Mouse (Mus musculus) hindbrain, postnatal 0 days (tissue): ENCODE data around the gene Gmpr. TPM values are rescaled to one million over a fixed set of nuclear protein-coding genes. Genes with fewer than 3 reads are reported as not detected.

Experiments
- ATAC-seq: fragments of 200-750 bp; cut with Nextera tagmentation; 2 replicates; pipeline ENCODE4 v1.8.0; 2017; ENCODE audit warnings: mild to moderate bottlenecking, moderate TSS enrichment, moderate library complexity
- DNase-seq: peaks from one replicate; pipeline ENCODE4 v3.0.0-alpha.2; 2015; ENCODE audit warnings: low spot score
- H3K27ac ChIP-seq: fragments of 300-500 bp; sonication (generic); 2 replicates; pipeline ENCODE4 v1.5.1; 2014; ENCODE audit warnings: mild to moderate bottlenecking
- H3K27me3 ChIP-seq: fragments of 300-500 bp; sonication (generic); 2 replicates; pipeline ENCODE4 v1.6.1; 2014; ENCODE audit warnings: low read length, mixed read lengths; ENCODE audit not compliant: insufficient read depth
- H3K36me3 ChIP-seq: fragments of 300-500 bp; sonication (generic); 2 replicates; pipeline ENCODE4 v1.6.1; 2014; ENCODE audit warnings: low read length, mixed read lengths; ENCODE audit not compliant: insufficient read depth
- H3K4me1 ChIP-seq: fragments of 300-500 bp; sonication (generic); 2 replicates; pipeline ENCODE4 v1.6.1; 2014; ENCODE audit warnings: antibody characterized with exemption, low read length, mixed read lengths; ENCODE audit not compliant: insufficient read depth
- H3K4me2 ChIP-seq: fragments of 300-500 bp; sonication (generic); 2 replicates; pipeline ENCODE4 v1.6.1; 2014; ENCODE audit warnings: low read depth, mild to moderate bottlenecking, low read length, moderate library complexity, mixed read lengths
- H3K4me3 ChIP-seq: fragments of 300-500 bp; sonication (generic); 2 replicates; pipeline ENCODE4 v1.5.1; 2014; ENCODE audit warnings: low read length
- H3K9ac ChIP-seq: fragments of 300-500 bp; sonication (generic); replicated peaks from 2 replicates; pipeline ENCODE4 v1.6.1; 2014; ENCODE audit warnings: mild to moderate bottlenecking, low read length, moderate library complexity, mixed read lengths
- H3K9me3 ChIP-seq: fragments of 300-500 bp; sonication (generic); 2 replicates; pipeline ENCODE4 v1.6.1; 2016; ENCODE audit warnings: low read length, mixed read lengths
- CTCF ChIP-seq: IDR thresholded peaks from 2 replicates; pipeline ENCODE4 v1.5.1; 2016; ENCODE audit warnings: antibody characterized with exemption, control low read depth, low read depth
- WGBS: fragments of 180-500 bp; shearing (Covaris S2); extraction: QIAGEN DNeasy Blood & Tissue Kit; methylation state at CpG from one replicate; pipeline ENCODE4 v1.1.7; 2014; 5-methylcytosine and 5-hydroxymethylcytosine counted together
- polyA plus RNA-seq: library from polyadenylated mRNA; unstranded; fragments of >200 nt; fragmentation: Nextera tagmentation; extraction: Ambion mirVana; gene quantifications from 2 replicates; pipeline ENCODE4 v1.2.1, GENCODE M21; 2015
- total RNA-seq: library from RNA; depleted of rRNA; stranded (reverse); fragments of >200 nt; gene quantifications from 2 replicates; pipeline ENCODE4 v1.2.3, GENCODE M21; 2014

Gene Gmpr
- total and polyA plus RNA-seq, 2 experiments from 2014 or later: 27.9 to 41.5 TPM

GRCm38 (mm10) chr13:45559258-45559657 is 52.0 kb downstream of the Gmpr start:
- ATAC-seq: no peak
- no peaks in the 10 kb centered on the region for H3K4me1 ChIP-seq
- no peak overlapping the region for H3K4me3 ChIP-seq
- no peak for TF ChIP-seq CTCF
- H3K27me3 ChIP-seq: no peaks in the 10 kb centered on the region
- no peak overlapping the region for H3K4me2 ChIP-seq
- no peaks in the 10 kb centered on the region for H3K36me3 ChIP-seq
- no peaks in the 10 kb centered on the region for H3K9me3 ChIP-seq
- 87% methylated on average over 3 of the region's 3 CpGs for WGBS
- H3K27ac ChIP-seq: no peak overlapping the region
- DNase-seq: no peak
- no peak overlapping the region for H3K9ac ChIP-seq

DNA sequence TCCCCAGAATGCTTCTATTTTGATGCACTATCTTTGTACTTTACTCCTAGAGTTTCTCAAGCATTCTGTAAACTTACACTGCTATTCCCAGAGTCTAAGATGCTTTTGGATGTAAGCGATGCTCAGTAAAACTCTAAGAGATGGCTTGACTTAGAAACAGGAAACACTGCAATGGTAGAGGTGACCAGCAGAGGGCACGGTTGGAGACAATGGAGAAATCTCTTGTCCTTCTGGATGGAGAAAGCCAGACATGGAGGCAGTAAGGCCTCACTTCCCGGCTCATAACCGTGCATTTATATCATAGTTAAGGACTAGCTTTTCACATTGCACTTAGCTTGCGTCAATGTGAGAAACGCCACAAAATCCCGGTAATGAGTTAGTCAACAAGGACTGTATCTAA is 53.3 kb downstream of the Gmpr start:
- Histone ChIP-seq H3K36me3 (no peaks in the 10 kb centered on the region), H3K4me2 (no peak overlapping the region), H3K9ac (no peak overlapping the region), H3K9me3 (no peaks in the 10 kb centered on the region), H3K27ac (no peak overlapping the region), H3K4me1 (no peaks in the 10 kb centered on the region), H3K4me3 (no peak overlapping the region), H3K27me3 (no peaks in the 10 kb centered on the region)
- DNase-seq: peak; percentile 55
- TF ChIP-seq CTCF: peak; percentile 77
- no peak for ATAC-seq
- 77% methylated on average over 7 of the region's 7 CpGs for WGBS

GRCm38 (mm10) chr13:45562011-45562410 is 54.8 kb downstream of the Gmpr start:
- no peak for TF ChIP-seq CTCF
- 0 out of 2 replicates have a peak, but pooled peaks cover 6% of the 10 kb centered on the region for H3K36me3 ChIP-seq
- no peak overlapping the region for H3K4me3 ChIP-seq
- DNase-seq (no peak), ATAC-seq (no peak; the same call in 1 of the 2 replicates)
- H3K9ac ChIP-seq: no peak overlapping the region
- 73% methylated on average over 9 of the region's 9 CpGs for WGBS
- no peaks in the 10 kb centered on the region for H3K4me1 ChIP-seq
- no peaks in the 10 kb centered on the region for H3K9me3 ChIP-seq
- no peaks in the 10 kb centered on the region for H3K27me3 ChIP-seq
- H3K4me2 ChIP-seq: no peak overlapping the region
- no peak overlapping the region for H3K27ac ChIP-seq

- Histone ChIP-seq H3K4me3 (no peak overlapping the region), H3K4me2 (no peak overlapping the region), H3K4me1 (no peaks in the 10 kb centered on the region), H3K9ac (no peak overlapping the region), H3K9me3 (no peaks in the 10 kb centered on the region), H3K27me3 (no peaks in the 10 kb centered on the region), H3K36me3 (0 out of 2 replicates have a peak, but pooled peaks cover 6% of the 10 kb centered on the region), H3K27ac (no peak overlapping the region)
- WGBS: 67% methylated on average over 4 of the region's 4 CpGs
- DNase-seq: no peak
- ATAC-seq: no peak
- TF ChIP-seq CTCF: no peak
Observed at GRCm38 (mm10) chr13:45564946-45565345, 57.7 kb downstream of the Gmpr start.

GRCm38 (mm10) chr13:45569932-45570331 is 62.7 kb downstream of the Gmpr start:
- H3K27ac ChIP-seq: no peak overlapping the region

GRCm38 (mm10) chr13:45571795-45572262 is 64.6 kb downstream of the Gmpr start:
- peak; percentile 91 for ATAC-seq
- H3K27me3 ChIP-seq: no peaks in the 10 kb centered on the region
- no peaks in the 10 kb centered on the region for H3K9me3 ChIP-seq
- no peak overlapping the region for H3K9ac ChIP-seq
- peak; percentile 97 for TF ChIP-seq CTCF
- H3K27ac ChIP-seq: peak overlapping the region; percentile 45
- 2% methylated on average over 6 of the region's 6 CpGs for WGBS
- peaks cover 2% of the 10 kb centered on the region; the same call in 1 of the 2 replicates for H3K4me1 ChIP-seq
- H3K4me2 ChIP-seq: peak overlapping the region; percentile 38; the same call in 1 of the 2 replicates
- H3K4me3 ChIP-seq: no peak overlapping the region
- peak; percentile 91 for DNase-seq
- H3K36me3 ChIP-seq: 0 out of 2 replicates have a peak, but pooled peaks cover under 1% of the 10 kb centered on the region

More at GRCm38 (mm10) chr13:45569932-45570331, 62.7 kb downstream of the Gmpr start:
- no peak overlapping the region for H3K4me3 ChIP-seq
- H3K9me3 ChIP-seq: no peaks in the 10 kb centered on the region
- 0 out of 2 replicates have a peak, but pooled peaks cover 6% of the 10 kb centered on the region for H3K36me3 ChIP-seq
- TF ChIP-seq CTCF: no peak
- peaks cover 2% of the 10 kb centered on the region; the same call in 1 of the 2 replicates for H3K4me1 ChIP-seq
- WGBS: 56% methylated on average over 7 of the region's 7 CpGs
- H3K9ac ChIP-seq: no peak overlapping the region
- H3K27me3 ChIP-seq: no peaks in the 10 kb centered on the region
- DNase-seq (no peak), ATAC-seq (no peak)
- no peak overlapping the region for H3K4me2 ChIP-seq

GRCm38 (mm10) chr13:45572768-45573167 is 65.5 kb downstream of the Gmpr start:
- no peak overlapping the region for H3K27ac ChIP-seq
- 27% methylated on average over 4 of the region's 4 CpGs for WGBS
- no peaks in the 10 kb centered on the region for H3K9me3 ChIP-seq
- H3K4me3 ChIP-seq: no peak overlapping the region
- no peak overlapping the region for H3K9ac ChIP-seq
- DNase-seq: peak; percentile 87
- no peaks in the 10 kb centered on the region for H3K27me3 ChIP-seq
- TF ChIP-seq CTCF: peak; percentile 82
- no peak overlapping the region for H3K4me2 ChIP-seq
- ATAC-seq: no peak
- H3K36me3 ChIP-seq: no peaks in the 10 kb centered on the region
- peaks cover 2% of the 10 kb centered on the region; the same call in 1 of the 2 replicates for H3K4me1 ChIP-seq
